8 mouse cellular contexts compared by ENCODE assay signal in the genomic region with DNA sequence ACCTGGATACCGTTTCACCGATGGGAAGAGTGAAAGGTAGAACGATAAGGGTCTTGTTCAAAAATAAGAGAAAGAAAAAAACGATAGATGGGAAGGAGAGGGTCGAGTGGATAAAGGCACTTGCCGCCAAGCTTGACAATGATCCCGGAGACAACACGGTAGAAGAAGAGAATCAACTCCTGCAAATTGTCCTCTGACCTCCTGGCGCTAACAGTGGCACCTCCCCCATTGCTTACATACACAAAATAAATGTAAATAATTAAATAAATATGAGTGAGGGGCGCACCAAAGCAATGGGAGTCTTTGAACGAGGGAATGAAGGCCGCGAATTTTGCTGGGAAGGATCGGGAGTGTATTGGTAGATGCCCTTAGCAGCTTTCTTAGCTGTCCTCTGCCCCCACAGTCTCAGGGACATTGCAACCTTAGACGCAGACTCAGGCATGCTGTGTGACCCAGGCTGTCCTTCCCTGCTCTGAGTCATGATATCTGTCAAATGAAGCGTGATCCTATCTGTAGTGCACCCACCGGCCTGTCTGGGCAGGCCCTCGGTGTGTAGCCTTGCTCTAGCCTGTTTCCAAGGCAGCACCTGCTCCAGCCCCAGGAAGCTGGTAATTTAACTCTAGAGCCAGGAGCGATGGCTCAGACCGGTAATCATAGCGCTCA. TPM values are rescaled to one million over a fixed set of nuclear protein-coding genes. Genes with fewer than 3 reads are reported as not detected.
DNase-seq lines count a peak whose midpoint lies in the region; ATAC-seq and TF ChIP-seq lines count a peak whose summit lies in the region.

No protein-coding gene starts in this region.

- ATAC-seq in neural tube, embryonic 11.5 days (ENCODE audit: insufficient read depth, low FRiP score, low TSS enrichment), result no peak
- no peak for ATAC-seq in liver, embryonic 12.5 days

- no peak overlapping the region for H3K27ac ChIP-seq in neural tube, embryonic 11.5 days (ENCODE audit: low read depth, low read length)
- H3K27ac ChIP-seq in bone marrow, adult 2 months (ENCODE audit: control insufficient read depth, insufficient read depth, low read depth, low read length, poor library complexity), result no peak overlapping the region; the same call in 1 of the 2 replicates
- H3K27ac ChIP-seq in forebrain, embryonic 10.5 days, result peak overlapping the region; percentile 87
- H3K27ac ChIP-seq in liver, embryonic 12.5 days, result peak overlapping the region; percentile 90; the same call in 1 of the 2 replicates

- DNase-seq in neural tube, embryonic 11.5 days (ENCODE audit: low spot score), result no peak
- no peak for DNase-seq in neural tube, embryonic 10.5 days (ENCODE audit: extremely low spot score, low spot score)
- no peak for DNase-seq in forebrain, embryonic 10.5 days (ENCODE audit: extremely low spot score, low spot score)
- DNase-seq in right cerebral cortex, postnatal 4 days, result no peak
- no peak for DNase-seq in gastrocnemius, postnatal 10 days
- DNase-seq in frontal cortex, adult 2 months (ENCODE audit: extremely low spot score in 1 of 2, low spot score in 1 of 2), result no peak

- peaks cover 9% of the 10 kb centered on the region for H3K4me1 ChIP-seq in neural tube, embryonic 11.5 days (ENCODE audit: control insufficient read depth, insufficient read depth, low read length)
- H3K4me1 ChIP-seq in bone marrow, adult 2 months (ENCODE audit: control insufficient read depth, insufficient read depth, low read length), result peaks cover 19% of the 10 kb centered on the region
- H3K4me1 ChIP-seq in forebrain, embryonic 10.5 days, result peaks cover 63% of the 10 kb centered on the region
- peaks cover 60% of the 10 kb centered on the region for H3K4me1 ChIP-seq in liver, embryonic 12.5 days

- WGBS in neural tube, embryonic 11.5 days, result 9% methylated on average over 21 of the region's 21 CpGs
- WGBS in bone marrow, adult 2 months, result 20% methylated on average over 21 of the region's 21 CpGs
- 13% methylated on average over 21 of the region's 21 CpGs for WGBS in forebrain, embryonic 10.5 days
- 12% methylated on average over 21 of the region's 21 CpGs for WGBS in liver, embryonic 12.5 days (ENCODE audit: insufficient replicate concordance)

- H3K36me3 ChIP-seq in neural tube, embryonic 11.5 days (ENCODE audit: control insufficient read depth, insufficient read depth, low read length), result no peaks in the 10 kb centered on the region
- no peaks in the 10 kb centered on the region for H3K36me3 ChIP-seq in forebrain, embryonic 10.5 days (replicated peaks)
- H3K36me3 ChIP-seq in liver, embryonic 12.5 days, result no peaks in the 10 kb centered on the region

- H3K4me2 ChIP-seq in neural tube, embryonic 11.5 days (ENCODE audit: low read depth), result peak overlapping the region; percentile 98
- H3K4me2 ChIP-seq in liver, embryonic 12.5 days, result peak overlapping the region; percentile 94

- peak overlapping the region; percentile 66 for H3K4me3 ChIP-seq in neural tube, embryonic 11.5 days (ENCODE audit: low read depth, low read length)
- peak overlapping the region; percentile 86 for H3K4me3 ChIP-seq in bone marrow, adult 2 months (replicated peaks; ENCODE audit: control insufficient read depth, low read depth, low read length)
- H3K4me3 ChIP-seq in forebrain, embryonic 10.5 days, result peak overlapping the region; percentile 90
- H3K4me3 ChIP-seq in liver, embryonic 12.5 days, result peak overlapping the region; percentile 87

- no peaks in the 10 kb centered on the region for H3K9me3 ChIP-seq in neural tube, embryonic 11.5 days (ENCODE audit: control insufficient read depth, low read length)
- no peaks in the 10 kb centered on the region for H3K9me3 ChIP-seq in forebrain, embryonic 10.5 days
- no peaks in the 10 kb centered on the region for H3K9me3 ChIP-seq in liver, embryonic 12.5 days (replicated peaks)

- no peak overlapping the region for H3K9ac ChIP-seq in neural tube, embryonic 11.5 days (ENCODE audit: low read length)
- peak overlapping the region; percentile 95 for H3K9ac ChIP-seq in liver, embryonic 12.5 days

- no peak for TF ChIP-seq CTCF in bone marrow, adult 2 months (IDR thresholded peaks at IDR 0.05; ENCODE audit: control insufficient read depth, insufficient read depth, low read length)

- TF ChIP-seq POLR2A in bone marrow, adult 2 months (IDR thresholded peaks at IDR 0.05; ENCODE audit: borderline replicate concordance, control insufficient read depth, low read depth, low read length), result no peak

- peaks cover 18% of the 10 kb centered on the region for H3K27me3 ChIP-seq in neural tube, embryonic 11.5 days (ENCODE audit: control insufficient read depth, insufficient read depth, low read length)
- peaks cover 60% of the 10 kb centered on the region for H3K27me3 ChIP-seq in forebrain, embryonic 10.5 days (ENCODE audit: poor library complexity, severe bottlenecking)
- H3K27me3 ChIP-seq in liver, embryonic 12.5 days (replicated peaks), result 0 out of 2 replicates have a peak, but pooled peaks cover 3% of the 10 kb centered on the region

RNA-seq across cellular contexts. Expression of a gene that starts 0.5 kb away (rescaled TPM):
- 7.4 and 9.1 TPM in 2 replicates for polyA plus RNA-seq in neural tube, embryonic 11.5 days (2014; fragmentation: Nextera tagmentation; extraction: Ambion mirVana)
- polyA plus RNA-seq in bone marrow, adult 2 months (2011; ENCODE audit: insufficient read depth, insufficient read length, low replicate concordance, missing spikeins), result 23.1 and 45.9 TPM in 2 replicates
- polyA plus RNA-seq in forebrain, embryonic 10.5 days (2016; fragmentation: Nextera tagmentation; extraction: Ambion mirVana), result 9.6 and 11.8 TPM in 2 replicates
- 26.4 and 28.2 TPM in 2 replicates for polyA plus RNA-seq in liver, embryonic 12.5 days (2016; fragmentation: Nextera tagmentation; extraction: Ambion mirVana)
- total RNA-seq in gastrocnemius, postnatal 10 days (2021), result 10 to 100 TPM; 11.9 to 17.3 TPM
- polyA plus RNA-seq in frontal cortex, adult 2 months (2012; rRNA removed), result 2.8 and 2.9 TPM in 2 replicates

Comparison
In these comparisons a context has a peak if more than half of its experiments do, and no peak if none do; other contexts are left out.
1. H3K27ac ChIP-seq: peak in forebrain, embryonic 10.5 days (single experiment) and liver, embryonic 12.5 days (single experiment); none in neural tube, embryonic 11.5 days (single experiment) and bone marrow, adult 2 months (single experiment).
2. Peak in every context shown above with its lines, with median percentiles within 50 percentile points of each other: H3K4me3 ChIP-seq.